Mouse (Mus musculus) heart, adult 2 months (tissue): Measurements from ENCODE around the gene Hormad1. TPM values are rescaled to one million over a fixed set of nuclear protein-coding genes. Genes with fewer than 3 reads are reported as not detected.

Experiments used
- DNase-seq, 2 experiments: peaks; one replicate each; pipeline ENCODE4 v3.0.0; 2021
- H3K27ac ChIP-seq: fragments of 200-600 bp; 2 replicates; pipeline ENCODE4 v1.8.1; 2022
- H3K27me3 ChIP-seq: fragments of 200-500 bp; 2 replicates; pipeline ENCODE4 v1.6.1; 2012; ENCODE audit warnings: mild to moderate bottlenecking, low read length, inconsistent platforms, mixed read lengths; ENCODE audit not compliant: control insufficient read depth, insufficient read depth
- H3K36me3 ChIP-seq: fragments of 200-500 bp; 2 replicates; pipeline ENCODE4 v1.6.1; 2012; ENCODE audit warnings: low read length, inconsistent platforms; ENCODE audit not compliant: control insufficient read depth, insufficient read depth
- H3K4me1 ChIP-seq: fragments of 200-500 bp; 2 replicates; pipeline ENCODE4 v1.6.1; 2011; ENCODE audit warnings: low read length; ENCODE audit not compliant: control insufficient read depth, insufficient read depth
- H3K4me3 ChIP-seq: fragments of 200-600 bp; 2 replicates; pipeline ENCODE4 v1.8.1; 2022
- H3K79me2 ChIP-seq: fragments of 200-500 bp; replicated peaks from 2 replicates; pipeline ENCODE4 v1.6.1; 2012; ENCODE audit warnings: mild to moderate bottlenecking, inconsistent platforms, low read length, moderate library complexity, mixed read lengths; ENCODE audit not compliant: control insufficient read depth, insufficient read depth
- H3K9ac ChIP-seq: fragments of 200-500 bp; 2 replicates; pipeline ENCODE4 v1.6.1; 2012; ENCODE audit warnings: low read depth, mild to moderate bottlenecking, control low read depth, inconsistent platforms, low read length, mixed read lengths
- CTCF ChIP-seq: fragments of 200-600 bp; IDR thresholded peaks from 2 replicates; pipeline ENCODE4 v1.8.1; 2022; ENCODE audit warnings: antibody characterized with exemption, mild to moderate bottlenecking, moderate library complexity
- EP300 ChIP-seq: fragments of 200-500 bp; IDR thresholded peaks from 2 replicates; pipeline ENCODE4 v1.6.1; 2011; ENCODE audit warnings: low read depth, low read length, control low read depth; ENCODE audit not compliant: insufficient read depth
- POLR2A ChIP-seq: fragments of 200-500 bp; IDR thresholded peaks from 2 replicates; pipeline ENCODE4 v1.6.1; 2011; ENCODE audit warnings: mild to moderate bottlenecking, low read depth, low read length, control low read depth; ENCODE audit not compliant: insufficient read depth
- WGBS: fragments of 180-500 bp; shearing (Covaris S2); methylation state at CpG from one replicate; pipeline ENCODE4 v1.1.7; 2018; 5-methylcytosine and 5-hydroxymethylcytosine counted together
- intact Hi-C: fragments of 180-260 bp; cut with DNase I; formaldehyde crosslinking; loops from one replicate; pipeline ENCODE4 v1.15.1; 2025
- polyA plus RNA-seq: library from polyadenylated mRNA; depleted of rRNA; stranded (reverse); fragments of >200 nt; gene quantifications from 2 replicates; pipeline ENCODE4 v1.2.3, GENCODE M21; 2012
- total RNA-seq, 2 experiments: library from RNA; stranded (reverse); gene quantifications; 2 replicates each; pipeline ENCODE4 v1.2.3; 2021

Gene Hormad1
- total and polyA plus RNA-seq, 3 experiments: not detected

- WGBS: 94% methylated on average over 3 of the region's 3 CpGs
- peaks cover 7% of the 10 kb centered on the region for H3K4me1 ChIP-seq
- DNase-seq: no peak
- intact Hi-C loops: no loop called here
- H3K4me3 ChIP-seq: no peak overlapping the region
- TF ChIP-seq CTCF: no peak
- TF ChIP-seq EP300: no peak
- TF ChIP-seq POLR2A: no peak
- H3K36me3 ChIP-seq: no peaks in the 10 kb centered on the region
- no peak overlapping the region for H3K27ac ChIP-seq
- no peaks in the 10 kb centered on the region for H3K27me3 ChIP-seq
- H3K79me2 ChIP-seq: no peaks in the 10 kb centered on the region
- no peak overlapping the region for H3K9ac ChIP-seq
Measured at GRCm38 (mm10) chr3:95520100-95520499, 39.4 kb upstream of the Hormad1 start.

DNA sequence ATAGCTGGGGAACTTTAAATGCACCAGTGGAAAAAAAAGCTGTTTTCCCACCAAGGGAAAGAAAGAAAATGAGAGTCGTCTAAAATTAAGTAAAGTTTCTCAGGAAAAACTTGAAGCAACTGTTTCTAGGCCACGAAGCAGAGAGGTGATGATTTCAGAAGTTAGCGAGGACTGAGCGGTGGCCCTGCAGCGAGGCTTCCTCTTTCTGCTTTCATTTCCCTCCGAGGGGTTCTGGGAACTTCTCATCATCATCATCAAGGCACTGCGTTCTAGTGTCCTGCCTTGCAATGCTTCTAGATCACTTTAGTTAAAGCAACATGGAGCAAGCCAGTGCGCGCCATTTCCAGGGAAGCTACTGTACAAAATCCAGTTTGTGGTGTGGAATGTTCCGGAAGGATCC is 38.3 kb upstream of the Hormad1 start:
- intact Hi-C loops: no loop called here
- no peaks in the 10 kb centered on the region for H3K79me2 ChIP-seq
- H3K9ac ChIP-seq: no peak overlapping the region
- no peaks in the 10 kb centered on the region for H3K36me3 ChIP-seq
- no peaks in the 10 kb centered on the region for H3K27me3 ChIP-seq
- peak; percentile 32 to 53 for DNase-seq
- WGBS: 67% methylated on average over 10 of the region's 10 CpGs
- H3K4me1 ChIP-seq: peaks cover 7% of the 10 kb centered on the region
- no peak overlapping the region for H3K27ac ChIP-seq
- no peak overlapping the region for H3K4me3 ChIP-seq
- no peak for TF ChIP-seq EP300
- no peak for TF ChIP-seq POLR2A
- no peak for TF ChIP-seq CTCF

- intact Hi-C loops: no loop called here
- Histone ChIP-seq H3K36me3 (no peaks in the 10 kb centered on the region), H3K27ac (no peak overlapping the region), H3K27me3 (no peaks in the 10 kb centered on the region), H3K79me2 (no peaks in the 10 kb centered on the region), H3K4me3 (no peak overlapping the region), H3K9ac (no peak overlapping the region), H3K4me1 (peaks cover 4% of the 10 kb centered on the region)
- WGBS: 23% methylated on average over 3 of the region's 3 CpGs
- TF ChIP-seq EP300: no peak
- TF ChIP-seq POLR2A: no peak
- no peak for TF ChIP-seq CTCF
- DNase-seq: no peak
Measured at GRCm38 (mm10) chr3:95523662-95524061, 35.8 kb upstream of the Hormad1 start.

- peaks cover 4% of the 10 kb centered on the region for H3K4me1 ChIP-seq
- H3K27me3 ChIP-seq: no peaks in the 10 kb centered on the region
- intact Hi-C loops: no loop called here
- H3K27ac ChIP-seq: no peak overlapping the region
- no peak for TF ChIP-seq CTCF
- TF ChIP-seq POLR2A: no peak
- TF ChIP-seq EP300: no peak
- H3K9ac ChIP-seq: no peak overlapping the region
- no peaks in the 10 kb centered on the region for H3K36me3 ChIP-seq
- H3K4me3 ChIP-seq: no peak overlapping the region
- WGBS: 73% methylated on average over 2 of the region's 2 CpGs
- DNase-seq: no peak
- H3K79me2 ChIP-seq: no peaks in the 10 kb centered on the region
Measured at GRCm38 (mm10) chr3:95524673-95525072, 34.8 kb upstream of the Hormad1 start.

DNA sequence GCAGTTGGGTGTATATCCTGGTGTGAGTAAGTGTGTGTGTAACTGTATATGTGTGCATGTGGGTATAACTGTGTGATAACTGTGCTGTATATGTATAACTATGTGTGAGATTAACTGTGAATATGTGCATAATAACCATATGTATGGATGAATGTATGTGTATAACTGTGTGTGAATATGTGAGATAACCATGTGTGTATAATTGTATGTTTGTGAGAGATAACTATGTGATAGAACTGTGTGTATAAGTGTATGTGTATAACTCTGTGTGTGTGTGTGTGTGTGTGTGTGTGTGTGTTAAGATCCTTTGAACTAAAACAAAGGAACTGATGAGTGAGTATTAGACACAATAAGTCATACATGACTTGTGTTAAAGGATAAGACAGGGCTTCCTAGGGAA is 33.4 kb upstream of the Hormad1 start:
- no peaks in the 10 kb centered on the region for H3K27me3 ChIP-seq
- H3K79me2 ChIP-seq: no peaks in the 10 kb centered on the region
- H3K4me3 ChIP-seq: no peak overlapping the region
- H3K36me3 ChIP-seq: no peaks in the 10 kb centered on the region
- no peak overlapping the region for H3K27ac ChIP-seq
- no peak for DNase-seq
- no peak overlapping the region for H3K9ac ChIP-seq
- intact Hi-C loops: no loop called here
- peaks cover 4% of the 10 kb centered on the region for H3K4me1 ChIP-seq
- TF ChIP-seq CTCF: no peak
- no peak for TF ChIP-seq POLR2A
- no peak for TF ChIP-seq EP300

- no peak within 1 kb of the TSS for H3K9ac ChIP-seq
- TF ChIP-seq CTCF (no peak), EP300 (no peak), POLR2A (peak; percentile 39; the same call in 1 of the 2 replicates)
- H3K27me3 ChIP-seq: no peaks in the 10 kb centered on the region
- peaks cover 3% of the 10 kb centered on the region for H3K4me1 ChIP-seq
- intact Hi-C loops: no loop called here
- H3K36me3 ChIP-seq: no peaks in the 10 kb centered on the region
- H3K27ac ChIP-seq: no peak within 1 kb of the TSS
- no peak within 1 kb of the TSS for H3K4me3 ChIP-seq
- H3K79me2 ChIP-seq: no peaks in the 10 kb centered on the region
- DNase-seq: peak; percentile 25 to 31
- WGBS: 77% methylated on average over 8 of the region's 8 CpGs
Measured at GRCm38 (mm10) chr3:95526622-95527211, 32.8 kb upstream of the Hormad1 start, which contains the start of gene Ctss. Gene Ctss (plus strand): TSS chr3:95526786.
